Mouse (Mus musculus) forebrain, embryonic 15.5 days (tissue): ENCODE data around the gene Creb1. TPM values are rescaled to one million over a fixed set of nuclear protein-coding genes. Genes with fewer than 3 reads are reported as not detected.

Source experiments
- ATAC-seq: fragments of 200-750 bp; cut with Nextera tagmentation; replicated peaks from 2 replicates; pipeline ENCODE4 v1.8.0; 2017; ENCODE audit warnings: mild to moderate bottlenecking, moderate TSS enrichment, moderate library complexity
- H3K27ac ChIP-seq: fragments of 300-500 bp; sonication (generic); replicated peaks from 2 replicates; pipeline ENCODE4 v1.5.1; 2015; ENCODE audit warnings: mild to moderate bottlenecking, inconsistent platforms
- H3K27me3 ChIP-seq: fragments of 300-500 bp; sonication (generic); 2 replicates; pipeline ENCODE4 v1.6.1; 2015; ENCODE audit warnings: inconsistent platforms
- H3K36me3 ChIP-seq: fragments of 300-500 bp; sonication (generic); 2 replicates; pipeline ENCODE4 v1.6.1; 2015; ENCODE audit warnings: mild to moderate bottlenecking, inconsistent platforms
- H3K4me1 ChIP-seq: fragments of 300-500 bp; sonication (generic); 2 replicates; pipeline ENCODE4 v1.6.1; 2015; ENCODE audit warnings: inconsistent platforms
- H3K4me2 ChIP-seq: fragments of 300-500 bp; sonication (generic); replicated peaks from 2 replicates; pipeline ENCODE4 v1.6.1; 2015; ENCODE audit warnings: mild to moderate bottlenecking, inconsistent platforms
- H3K4me3 ChIP-seq: fragments of 300-500 bp; sonication (generic); 2 replicates; pipeline ENCODE4 v1.5.1; 2015; ENCODE audit warnings: mild to moderate bottlenecking, inconsistent platforms
- H3K9ac ChIP-seq: fragments of 300-500 bp; sonication (generic); replicated peaks from 2 replicates; pipeline ENCODE4 v1.6.1; 2015; ENCODE audit warnings: mild to moderate bottlenecking, inconsistent platforms
- H3K9me3 ChIP-seq: fragments of 300-500 bp; sonication (generic); 2 replicates; pipeline ENCODE4 v1.6.1; 2016; ENCODE audit warnings: inconsistent platforms
- WGBS: fragments of 180-500 bp; shearing (Covaris S2); methylation state at CpG from one replicate; pipeline ENCODE4 v1.1.7; 2015; ENCODE audit warnings: mixed read lengths; 5-methylcytosine and 5-hydroxymethylcytosine counted together
- polyA plus RNA-seq: library from polyadenylated mRNA; unstranded; fragments of >200 nt; fragmentation: Nextera tagmentation; extraction: Ambion mirVana; gene quantifications from 2 replicates; pipeline ENCODE4 v1.2.1, GENCODE M21; 2015

Gene Creb1
- polyA plus RNA-seq, 1 experiment from 2014 or later = 48.4 TPM

- Histone ChIP-seq H3K36me3 (peaks cover 8% of the 10 kb centered on the region), H3K27me3 (no peaks in the 10 kb centered on the region), H3K9ac (no peak overlapping the region), H3K4me3 (no peak overlapping the region), H3K4me1 (peaks cover 18% of the 10 kb centered on the region), H3K4me2 (no peak overlapping the region), H3K27ac (no peak overlapping the region), H3K9me3 (no peaks in the 10 kb centered on the region)
- 86% methylated on average over 9 of the region's 9 CpGs for WGBS
- no peak for ATAC-seq
Measured at GRCm38 (mm10) chr1:64614311-64614710, 81.9 kb downstream of the Creb1 start.

DNA sequence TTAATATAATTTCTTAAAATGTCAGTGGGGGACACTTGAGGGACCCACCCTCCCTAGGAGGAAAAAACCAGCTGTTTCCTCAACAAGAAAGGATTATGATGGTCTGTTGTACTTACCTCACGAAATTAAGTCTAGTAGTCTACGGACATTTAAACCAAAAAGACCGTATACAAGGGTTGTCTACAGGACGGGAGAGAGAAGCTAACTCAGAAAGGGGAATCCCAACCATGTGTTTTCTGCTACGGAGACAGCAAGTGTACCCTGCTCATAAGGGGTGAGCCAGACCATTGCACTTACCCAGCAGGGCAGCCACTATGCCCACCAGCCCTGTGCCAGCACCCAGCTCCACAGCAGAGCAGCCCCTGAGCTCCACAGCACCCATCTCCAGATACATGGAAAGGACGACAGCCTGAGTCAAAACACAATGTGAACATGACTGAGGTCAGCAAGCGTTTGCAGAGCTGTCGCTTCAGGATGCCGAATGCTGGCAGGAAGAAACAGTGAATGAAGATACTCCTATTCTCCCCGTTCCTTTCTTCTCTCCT, 82.4 kb downstream of the Creb1 start:
- whole genome bisulfite sequencing = 82% methylated on average over 10 of the region's 10 CpGs
- Histone ChIP-seq H3K4me1 (peaks cover 18% of the 10 kb centered on the region), H3K9me3 (no peaks in the 10 kb centered on the region), H3K27me3 (no peaks in the 10 kb centered on the region), H3K9ac (no peak overlapping the region), H3K4me3 (no peak overlapping the region), H3K27ac (no peak overlapping the region), H3K4me2 (no peak overlapping the region), H3K36me3 (peaks cover 4% of the 10 kb centered on the region; the same call in 1 of the 2 replicates)
- no peak for ATAC-seq

GRCm38 (mm10) chr1:64615531-64615991, 83.1 kb downstream of the Creb1 start:
- H3K9ac ChIP-seq = no peak overlapping the region
- no peak overlapping the region for H3K4me3 ChIP-seq

DNA sequence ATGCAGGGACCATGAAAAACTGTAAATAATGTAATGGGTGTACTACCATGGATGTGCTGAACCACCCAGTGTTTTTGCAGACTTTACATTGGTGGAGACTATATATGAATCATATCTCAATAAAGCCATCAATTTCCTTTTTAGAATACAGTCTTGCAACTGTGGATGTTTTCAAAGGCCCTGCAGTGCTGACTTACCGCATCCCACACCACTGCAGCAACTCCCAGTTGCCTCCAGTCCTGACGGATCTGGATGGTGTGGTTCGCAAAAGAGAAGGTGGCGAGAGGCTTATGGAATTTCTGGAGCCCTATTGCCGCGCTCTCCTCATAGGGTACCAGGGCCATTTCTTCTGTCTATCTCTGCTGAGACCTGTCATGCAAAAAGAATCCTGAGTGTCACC, 83.6 kb downstream of the Creb1 start:
- Histone ChIP-seq H3K27ac (0 out of 2 replicates have a peak overlapping the region, but pooled peaks have one; percentile 92), H3K4me3 (peak overlapping the region; percentile 84), H3K4me1 (peaks cover 18% of the 10 kb centered on the region), H3K9ac (peak overlapping the region; percentile 98; the same call in 1 of the 2 replicates), H3K4me2 (peak overlapping the region; percentile 76), H3K27me3 (no peaks in the 10 kb centered on the region), H3K36me3 (no peaks in the 10 kb centered on the region; the same call in 1 of the 2 replicates), H3K9me3 (no peaks in the 10 kb centered on the region)
- ATAC-seq = no peak
- WGBS = 69% methylated on average over 6 of the region's 6 CpGs

More at GRCm38 (mm10) chr1:64615531-64615991, 83.1 kb downstream of the Creb1 start:
- 0 out of 2 replicates have a peak overlapping the region, but pooled peaks have one; percentile 76 for H3K4me2 ChIP-seq
- H3K27me3 ChIP-seq = no peaks in the 10 kb centered on the region
- no peak for ATAC-seq
- no peak overlapping the region for H3K27ac ChIP-seq
- H3K36me3 ChIP-seq = no peaks in the 10 kb centered on the region; the same call in 1 of the 2 replicates
- H3K4me1 ChIP-seq = peaks cover 18% of the 10 kb centered on the region
- 76% methylated on average over 11 of the region's 11 CpGs for WGBS
- H3K9me3 ChIP-seq = no peaks in the 10 kb centered on the region

- H3K9me3 ChIP-seq = no peaks in the 10 kb centered on the region
- peaks cover 18% of the 10 kb centered on the region for H3K4me1 ChIP-seq
- peak overlapping the region; percentile 92 for H3K27ac ChIP-seq
- ATAC-seq = peak; percentile 24
- H3K4me3 ChIP-seq = peak overlapping the region; percentile 84
- H3K27me3 ChIP-seq = no peaks in the 10 kb centered on the region
- WGBS = 4% methylated on average over 8 of the region's 8 CpGs
- peak overlapping the region; percentile 76 for H3K4me2 ChIP-seq
- H3K36me3 ChIP-seq = no peaks in the 10 kb centered on the region; the same call in 1 of the 2 replicates
- peak overlapping the region; percentile 98 for H3K9ac ChIP-seq
Measured at GRCm38 (mm10) chr1:64616531-64616880, 84.1 kb downstream of the Creb1 start.

GRCm38 (mm10) chr1:64616881-64617714, 84.7 kb downstream of the Creb1 start, which contains the start of gene Mettl21a:
Gene Mettl21a, minus strand, starts transcription at chr1:64617242.
- Histone ChIP-seq H3K4me3 (peak within 1 kb of the TSS; percentile 84), H3K9me3 (no peaks in the 10 kb centered on the region), H3K36me3 (no peaks in the 10 kb centered on the region; the same call in 1 of the 2 replicates), H3K4me1 (peaks cover 18% of the 10 kb centered on the region), H3K27me3 (no peaks in the 10 kb centered on the region), H3K27ac (peak within 1 kb of the TSS; percentile 92), H3K4me2 (peak within 1 kb of the TSS; percentile 76), H3K9ac (peak within 1 kb of the TSS; percentile 98)
- ATAC-seq = peak; percentile 97
- under 1% methylated on average over 72 of the region's 72 CpGs for WGBS

- peak; percentile 87 for ATAC-seq
- Histone ChIP-seq H3K36me3 (no peaks in the 10 kb centered on the region; the same call in 1 of the 2 replicates), H3K27me3 (no peaks in the 10 kb centered on the region), H3K9me3 (no peaks in the 10 kb centered on the region), H3K9ac (peak overlapping the region; percentile 98), H3K4me2 (peak overlapping the region; percentile 76), H3K27ac (peak overlapping the region; percentile 92), H3K4me3 (peak overlapping the region; percentile 84), H3K4me1 (peaks cover 18% of the 10 kb centered on the region)
- 1% methylated on average over 15 of the region's 15 CpGs for WGBS
Measured at GRCm38 (mm10) chr1:64617715-64617984, 85.2 kb downstream of the Creb1 start.

DNA sequence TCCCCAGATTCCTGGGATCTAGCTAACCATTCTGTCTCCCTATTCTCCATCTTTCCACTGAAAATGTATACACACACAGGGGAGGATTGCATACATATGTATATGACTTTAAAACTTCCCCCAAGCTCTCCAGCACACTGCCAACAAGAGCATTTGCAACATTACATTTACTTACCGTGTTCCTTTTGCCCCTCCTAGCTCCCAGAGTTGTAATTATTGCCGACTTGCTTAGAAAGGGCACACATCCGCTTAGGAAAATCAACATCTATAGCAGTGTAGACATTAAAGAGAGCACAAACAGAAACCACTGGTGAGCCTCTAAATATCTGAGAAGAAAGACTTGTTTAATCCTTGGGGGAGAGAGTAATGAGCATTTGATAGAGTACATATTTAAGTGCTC, 85.8 kb downstream of the Creb1 start:
- no peak for ATAC-seq
- H3K27me3 ChIP-seq = no peaks in the 10 kb centered on the region
- peak overlapping the region; percentile 92 for H3K27ac ChIP-seq

DNA sequence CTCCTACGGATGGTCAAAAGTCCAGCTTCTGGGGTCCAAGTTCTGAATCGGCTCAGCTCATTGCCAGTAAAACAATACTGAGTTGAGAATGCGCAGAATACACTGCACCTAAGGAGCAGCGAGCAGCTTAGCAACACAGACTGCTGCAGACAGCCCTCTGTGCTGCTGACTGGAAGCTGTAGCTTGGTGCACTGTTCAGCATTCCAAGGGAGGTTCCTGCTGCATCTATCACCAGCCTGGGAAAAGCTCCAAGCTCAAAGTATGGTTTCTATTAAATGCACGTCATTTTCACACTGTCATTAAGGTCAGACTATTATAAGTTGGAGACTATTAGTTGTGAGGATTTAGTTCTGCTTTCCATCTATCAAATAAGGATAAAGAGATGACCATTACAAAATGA, 88.7 kb downstream of the Creb1 start:
- Histone ChIP-seq H3K4me2 (no peak overlapping the region), H3K9me3 (no peaks in the 10 kb centered on the region), H3K27ac (no peak overlapping the region), H3K4me1 (peaks cover 13% of the 10 kb centered on the region), H3K27me3 (no peaks in the 10 kb centered on the region), H3K4me3 (no peak overlapping the region), H3K9ac (no peak overlapping the region), H3K36me3 (no peaks in the 10 kb centered on the region)
- 75% methylated on average over 5 of the region's 5 CpGs for WGBS
- ATAC-seq = no peak

More for the DNA sequence above, 85.8 kb downstream of the Creb1 start:
- peak overlapping the region; percentile 76 for H3K4me2 ChIP-seq
- H3K36me3 ChIP-seq = no peaks in the 10 kb centered on the region; the same call in 1 of the 2 replicates
- H3K9ac ChIP-seq = peak overlapping the region; percentile 98; the same call in 1 of the 2 replicates
- 59% methylated on average over 3 of the region's 3 CpGs for WGBS
- H3K4me3 ChIP-seq = peak overlapping the region; percentile 84
- no peaks in the 10 kb centered on the region for H3K9me3 ChIP-seq
- peaks cover 18% of the 10 kb centered on the region for H3K4me1 ChIP-seq

GRCm38 (mm10) chr1:64623558-64624435, 91.4 kb downstream of the Creb1 start:
- Histone ChIP-seq H3K27me3 (no peaks in the 10 kb centered on the region), H3K4me2 (no peak overlapping the region), H3K4me3 (no peak overlapping the region), H3K9me3 (no peaks in the 10 kb centered on the region), H3K9ac (no peak overlapping the region), H3K27ac (no peak overlapping the region), H3K36me3 (no peaks in the 10 kb centered on the region), H3K4me1 (no peaks in the 10 kb centered on the region; the same call in 1 of the 2 replicates)
- WGBS = 63% methylated on average over 12 of the region's 12 CpGs
- no peak for ATAC-seq

DNA sequence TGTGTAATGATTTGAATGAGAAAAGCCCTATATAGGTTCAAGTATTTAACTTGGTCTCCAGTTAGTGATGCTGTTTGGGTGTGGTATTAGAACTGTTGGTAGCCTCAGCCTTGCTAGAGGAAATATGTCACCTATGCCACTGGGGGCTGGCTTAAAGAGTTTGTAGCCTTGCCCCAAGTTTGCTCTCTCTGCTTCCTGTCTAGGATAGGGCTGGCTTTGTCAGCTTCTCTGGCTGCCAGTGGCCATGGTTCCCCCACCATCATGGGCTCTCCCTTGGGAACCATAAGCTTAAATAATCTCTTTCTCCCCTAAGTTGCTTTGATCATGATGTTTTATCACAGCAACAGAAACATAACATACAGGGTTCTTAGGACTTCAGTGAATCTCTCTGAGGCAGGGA, 92.8 kb downstream of the Creb1 start:
- H3K36me3 ChIP-seq = no peaks in the 10 kb centered on the region
- no peaks in the 10 kb centered on the region for H3K9me3 ChIP-seq
- no peak overlapping the region for H3K9ac ChIP-seq
- ATAC-seq = no peak
- no peaks in the 10 kb centered on the region for H3K4me1 ChIP-seq
- no peaks in the 10 kb centered on the region for H3K27me3 ChIP-seq
- no peak overlapping the region for H3K4me3 ChIP-seq
- H3K27ac ChIP-seq = no peak overlapping the region
- H3K4me2 ChIP-seq = no peak overlapping the region
